Mouse (Mus musculus) megakaryocyte-erythroid progenitor cell, adult 5 weeks (primary cell): Measurements from ENCODE around the gene Olfr1295. TPM values are rescaled to one million over a fixed set of nuclear protein-coding genes. Genes with fewer than 3 reads are reported as not detected.

ENCODE experiments used
- polyA plus RNA-seq: library from polyadenylated mRNA; stranded (reverse); fragments of >175 nt; gene quantifications from 2 replicates; pipeline ENCODE4 v1.2.3, GENCODE M21; 2012

Gene Olfr1295
- not detected in 2 replicates for polyA plus RNA-seq

DNA sequence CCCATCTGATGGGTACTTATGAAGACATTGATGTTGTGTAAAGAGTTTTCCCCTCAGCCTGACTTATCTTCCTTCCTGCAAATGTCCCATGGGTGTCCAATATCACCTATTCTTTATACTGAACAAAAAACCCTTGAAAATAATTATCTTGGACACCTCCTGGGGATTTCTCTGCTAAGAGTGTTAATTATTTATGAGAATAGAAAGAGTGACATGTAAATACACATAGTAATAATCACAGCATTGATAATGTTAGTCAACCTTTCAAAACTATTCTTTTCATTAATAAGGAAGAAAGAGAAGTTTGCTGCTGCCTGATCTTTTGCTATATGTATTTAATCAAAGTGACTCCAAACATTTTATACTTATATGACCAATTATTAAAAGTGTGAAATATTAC is at the start of gene Olfr1295:
Olfr1295 (minus strand) TSS at position 101 of the 400 bp plus-strand sequence.

DNA sequence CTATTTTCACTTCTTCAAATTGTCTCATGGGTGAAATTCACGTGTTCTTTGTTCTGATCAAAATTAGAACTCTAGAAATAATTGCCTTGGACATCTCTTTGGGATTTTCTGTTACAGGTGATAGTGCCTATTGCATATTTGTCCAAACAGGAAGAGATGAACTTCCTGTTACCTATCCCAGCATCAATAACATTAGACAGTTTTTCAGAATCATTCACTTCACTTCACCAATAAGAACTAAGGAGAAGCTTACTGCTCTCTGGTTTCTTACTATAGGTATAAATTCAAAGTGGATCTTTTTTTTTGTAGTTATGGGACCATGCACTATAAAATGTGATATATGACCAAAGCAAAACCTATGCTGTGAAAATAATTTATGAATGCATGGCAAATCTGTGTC is 29.3 kb downstream of the Olfr1295 start, which contains the start of gene Olfr1294:
Olfr1294 (minus strand) TSS at position 101 of the 400 bp plus-strand sequence.

DNA sequence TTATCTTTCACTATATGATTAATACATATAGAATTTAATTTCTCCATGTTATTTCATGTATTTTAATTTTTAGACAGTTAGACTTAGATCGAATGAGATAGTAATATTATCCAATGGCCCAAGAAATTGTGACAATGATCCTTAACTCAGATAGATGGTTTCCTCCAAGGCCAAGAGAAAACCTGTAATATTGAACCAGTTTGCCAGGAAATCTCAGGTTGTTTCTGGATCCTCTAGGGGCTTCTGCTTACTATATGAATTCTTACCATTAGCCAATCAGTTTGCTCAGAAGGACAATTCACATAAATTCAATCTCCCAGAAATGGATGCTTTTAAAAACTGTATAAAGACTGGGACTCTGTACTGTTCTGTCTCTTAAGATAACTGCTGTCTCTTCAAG is 44.6 kb downstream of the Olfr1295 start, which contains the start of gene Olfr1293-ps:
Olfr1293-ps (plus strand) TSS at position 301 of the 400 bp plus-strand sequence.

Other genes with a start within 250 kb of the Olfr1295 start
- gene Olfr1281, start 243.2 kb downstream of the Olfr1295 start, polyA plus RNA-seq: not detected in 2 replicates
- not detected in 2 replicates for gene Olfr1282, start 233.6 kb downstream of the Olfr1295 start, polyA plus RNA-seq
- gene Olfr1283, start 202.9 kb downstream of the Olfr1295 start, polyA plus RNA-seq: not detected in 2 replicates
- not detected in 2 replicates for gene Olfr1284, start 194.2 kb downstream of the Olfr1295 start, polyA plus RNA-seq
- gene Olfr1286, start 146.6 kb downstream of the Olfr1295 start, polyA plus RNA-seq: not detected in 2 replicates
- not detected in 2 replicates for gene Olfr1287, start 120.5 kb downstream of the Olfr1295 start, polyA plus RNA-seq
- gene Olfr1288, start 95.6 kb downstream of the Olfr1295 start, polyA plus RNA-seq: not detected in 2 replicates
- not detected in 2 replicates for gene Olfr1289, start 88.9 kb downstream of the Olfr1295 start, polyA plus RNA-seq
- not detected in 2 replicates for gene Olfr1290, start 75.9 kb downstream of the Olfr1295 start, polyA plus RNA-seq
- gene Olfr1291-ps1, start 72.5 kb downstream of the Olfr1295 start, polyA plus RNA-seq: not detected in 2 replicates
- gene Olfr1293-ps, start 44.5 kb downstream of the Olfr1295 start, polyA plus RNA-seq: not detected in 2 replicates
- not detected in 2 replicates for gene Olfr1294, start 29.4 kb downstream of the Olfr1295 start, polyA plus RNA-seq
- gene Olfr1297, start 56.8 kb upstream of the Olfr1295 start, polyA plus RNA-seq: not detected in 2 replicates
- gene Olfr1298, start 79.5 kb upstream of the Olfr1295 start, polyA plus RNA-seq: not detected in 2 replicates
- not detected in 2 replicates for gene Olfr1299, start 91.7 kb upstream of the Olfr1295 start, polyA plus RNA-seq
- not detected in 2 replicates for gene Olfr1301, start 181.3 kb upstream of the Olfr1295 start, polyA plus RNA-seq
- gene Olfr1302, start 207.7 kb upstream of the Olfr1295 start, polyA plus RNA-seq: not detected in 2 replicates